Mouse (Mus musculus): ENCODE data around the gene Gp1bb.

- TF ChIP-seq EP300 (IDR thresholded peaks at IDR 0.05; ENCODE audit: low read depth) (no peak), CTCF (IDR thresholded peaks at IDR 0.05; ENCODE audit: low read depth) (no peak)
These were observed 721 bp downstream of the Gp1bb start for GRCm38 (mm10) chr16:18621362-18622001.

Measured in heart, postnatal 0 days (tissue).